Mouse (Mus musculus): ENCODE data around the gene Gm21719.
"Not testable (repeated sequence)": the region's sequence is repeated elsewhere in the genome, so short reads cannot be mapped to it uniquely, and the experiment has no call there.

Gene Gm21719

DNA sequence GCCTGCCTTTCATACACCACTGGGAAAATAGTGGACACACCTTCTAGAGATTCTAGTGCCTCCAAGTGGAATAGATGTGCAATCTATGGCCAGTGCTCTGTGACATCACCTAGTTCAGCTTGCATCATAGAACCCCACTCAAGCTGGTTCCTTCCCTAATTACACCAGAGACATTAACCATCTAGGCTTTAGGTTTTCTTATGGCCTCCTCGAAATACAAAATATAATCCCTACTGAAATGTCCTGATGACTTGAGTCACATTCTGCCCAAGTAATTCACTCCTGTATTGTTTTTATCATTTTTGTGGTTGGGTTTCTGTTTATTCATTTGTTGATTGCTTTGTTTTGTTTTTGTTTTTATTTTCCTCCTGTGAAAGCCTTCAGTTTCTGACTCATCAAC, at the start of gene Gm21719:
Gene Gm21719, minus strand, starts transcription at position 101 of the 400 bp plus-strand sequence.
- in situ Hi-C loops (cut with MboI; ENCODE audit: low sequenced_read_pairs), result not testable (repeated sequence)

All from CH12F3 (cell line).